Mouse (Mus musculus): ENCODE results near the gene Sc5d.

GRCm38 (mm10) chr9:42273682-42274296 lies 9.7 kb upstream of the Sc5d start:
- TF ChIP-seq GATA1 (IDR thresholded peaks at IDR 0.05; ENCODE audit: borderline replicate concordance, low read length) (no peak), FLI1 (IDR thresholded peaks at IDR 0.05; ENCODE audit: low read length) (no peak)
